Mouse (Mus musculus) bone marrow, adult 2 months (tissue): Measurements from ENCODE around the gene Asgr1.

Experiments used
- CTCF ChIP-seq: fragments of 200-500 bp; IDR thresholded peaks from 2 replicates; pipeline ENCODE4 v1.5.1; 2011; ENCODE audit warnings: low read length, control low read depth; ENCODE audit not compliant: control insufficient read depth, insufficient read depth
- POLR2A ChIP-seq: fragments of 200-500 bp; IDR thresholded peaks from 2 replicates; pipeline ENCODE4 v1.6.1; 2011; ENCODE audit warnings: low read depth, mild to moderate bottlenecking, control low read depth, low read length, borderline replicate concordance; ENCODE audit not compliant: control insufficient read depth

DNA sequence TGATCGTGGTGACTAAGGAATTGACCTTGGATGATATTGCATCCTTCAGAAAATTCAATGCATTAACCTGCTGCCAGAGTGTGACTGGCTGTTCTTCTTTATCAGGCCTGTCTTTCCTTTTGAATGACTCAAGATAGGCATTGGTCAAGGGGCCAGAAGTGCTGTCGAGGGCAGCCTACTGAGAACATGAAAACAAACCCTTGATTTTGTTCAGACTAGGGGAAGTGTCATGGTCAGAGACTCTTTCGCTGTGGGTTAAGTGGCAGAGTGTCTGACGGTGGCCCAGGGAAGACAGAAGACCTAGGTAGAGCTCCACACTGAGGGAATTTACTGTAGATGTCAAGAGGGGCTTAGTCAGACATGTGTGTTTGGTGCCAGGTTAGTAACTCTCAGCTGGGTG, 12.8 kb downstream of the Asgr1 start:
- TF ChIP-seq CTCF (no peak), POLR2A (no peak)
